Mouse (Mus musculus) thymus, adult 2 months (tissue): Measurements from ENCODE around the gene Snx9. TPM values are rescaled to one million over a fixed set of nuclear protein-coding genes. Genes with fewer than 3 reads are reported as not detected.
A peak's percentile ranks its signal among the peaks of the same experiment; 100 is the strongest.

ENCODE experiments used
- DNase-seq: peaks from one replicate; pipeline ENCODE4 v3.0.0; 2021
- H3K27ac ChIP-seq: fragments of 200-500 bp; 2 replicates; pipeline ENCODE4 v1.5.1; 2012; ENCODE audit warnings: low read length, control low read depth; ENCODE audit not compliant: control insufficient read depth, insufficient read depth
- H3K27me3 ChIP-seq: fragments of 200-500 bp; 2 replicates; pipeline ENCODE4 v1.6.1; 2012; ENCODE audit warnings: mild to moderate bottlenecking, low read length, moderate library complexity, mixed read lengths; ENCODE audit not compliant: control insufficient read depth, insufficient read depth
- H3K36me3 ChIP-seq: fragments of 200-500 bp; 2 replicates; pipeline ENCODE4 v1.6.1; 2012; ENCODE audit warnings: mild to moderate bottlenecking, low read length, moderate library complexity; ENCODE audit not compliant: control insufficient read depth, insufficient read depth
- H3K4me1 ChIP-seq: fragments of 200-500 bp; replicated peaks from 2 replicates; pipeline ENCODE4 v1.6.1; 2012; ENCODE audit warnings: low read length; ENCODE audit not compliant: control insufficient read depth, insufficient read depth
- H3K4me3 ChIP-seq: fragments of 200-500 bp; 2 replicates; pipeline ENCODE4 v1.5.1; 2012; ENCODE audit warnings: mild to moderate bottlenecking, low read length, control low read depth, moderate library complexity; ENCODE audit not compliant: control insufficient read depth, insufficient read depth
- CTCF ChIP-seq: fragments of 200-500 bp; IDR thresholded peaks from 2 replicates; pipeline ENCODE4 v1.5.1; 2012; ENCODE audit warnings: mild to moderate bottlenecking, control low read depth, low read length, moderate library complexity, borderline replicate concordance; ENCODE audit not compliant: control insufficient read depth, poor library complexity, insufficient read depth; ENCODE audit errors: extremely low read depth
- POLR2A ChIP-seq: fragments of 200-500 bp; IDR thresholded peaks from 2 replicates; pipeline ENCODE4 v1.6.1; 2012; ENCODE audit warnings: mild to moderate bottlenecking, low read length, control low read depth, moderate library complexity; ENCODE audit not compliant: control insufficient read depth, poor library complexity, insufficient read depth; ENCODE audit errors: extremely low read depth
- WGBS: fragments of 180-500 bp; shearing (Covaris S2); methylation state at CpG from one replicate; pipeline ENCODE4 v1.1.7; 2018; 5-methylcytosine and 5-hydroxymethylcytosine counted together
- polyA plus RNA-seq: library from polyadenylated mRNA; depleted of rRNA; stranded (reverse); fragments of >200 nt; gene quantifications from 2 replicates; pipeline ENCODE4 v1.2.3, GENCODE M21; 2012

Snx9 gene
- polyA plus RNA-seq, 1 experiment: 12.5 TPM

GRCm38 (mm10) chr17:5921954-5922353, 80.8 kb downstream of the Snx9 start:
- Histone ChIP-seq H3K4me3 (no peak overlapping the region), H3K27ac (no peak overlapping the region), H3K4me1 (peaks cover 5% of the 10 kb centered on the region), H3K27me3 (no peaks in the 10 kb centered on the region), H3K36me3 (no peaks in the 10 kb centered on the region)
- TF ChIP-seq POLR2A (no peak), CTCF (no peak)
- WGBS: 98% methylated on average over 8 of the region's 8 CpGs
- no peak for DNase-seq

GRCm38 (mm10) chr17:5923281-5923680, 82.2 kb downstream of the Snx9 start:
- Histone ChIP-seq H3K27ac (no peak overlapping the region), H3K4me3 (no peak overlapping the region), H3K36me3 (no peaks in the 10 kb centered on the region), H3K4me1 (peaks cover 5% of the 10 kb centered on the region), H3K27me3 (no peaks in the 10 kb centered on the region)
- TF ChIP-seq CTCF (no peak), POLR2A (no peak)
- 91% methylated on average over 9 of the region's 9 CpGs for WGBS
- peak; percentile 19 for DNase-seq

GRCm38 (mm10) chr17:5924238-5924637, 83.1 kb downstream of the Snx9 start:
- 39% methylated on average over 8 of the region's 8 CpGs for WGBS
- Histone ChIP-seq H3K27ac (no peak overlapping the region), H3K4me1 (peaks cover 8% of the 10 kb centered on the region), H3K36me3 (no peaks in the 10 kb centered on the region), H3K4me3 (no peak overlapping the region), H3K27me3 (no peaks in the 10 kb centered on the region)
- no peak for DNase-seq
- no peak for TF ChIP-seq CTCF
- no peak for TF ChIP-seq POLR2A

GRCm38 (mm10) chr17:5926710-5927109, 85.6 kb downstream of the Snx9 start:
- TF ChIP-seq CTCF (no peak), POLR2A (no peak)
- H3K36me3 ChIP-seq: no peaks in the 10 kb centered on the region
- peaks cover 11% of the 10 kb centered on the region for H3K4me1 ChIP-seq
- H3K27me3 ChIP-seq: no peaks in the 10 kb centered on the region
- 45% methylated on average over 7 of the region's 7 CpGs for WGBS
- no peak overlapping the region for H3K4me3 ChIP-seq
- no peak for DNase-seq
- no peak overlapping the region for H3K27ac ChIP-seq

GRCm38 (mm10) chr17:5929031-5929430, 87.9 kb downstream of the Snx9 start:
- no peak overlapping the region for H3K27ac ChIP-seq
- WGBS: 12% methylated on average over 6 of the region's 6 CpGs
- H3K27me3 ChIP-seq: no peaks in the 10 kb centered on the region
- H3K4me1 ChIP-seq: peaks cover 7% of the 10 kb centered on the region
- DNase-seq: no peak
- no peak overlapping the region for H3K4me3 ChIP-seq
- TF ChIP-seq CTCF (no peak), POLR2A (no peak)
- H3K36me3 ChIP-seq: no peaks in the 10 kb centered on the region

GRCm38 (mm10) chr17:5932161-5932560, 91.0 kb downstream of the Snx9 start:
- TF ChIP-seq POLR2A (no peak), CTCF (no peak)
- Histone ChIP-seq H3K27me3 (no peaks in the 10 kb centered on the region), H3K4me3 (no peak overlapping the region), H3K4me1 (peaks cover 23% of the 10 kb centered on the region), H3K27ac (no peak overlapping the region), H3K36me3 (no peaks in the 10 kb centered on the region)
- no peak for DNase-seq
- 79% methylated on average over 5 of the region's 5 CpGs for WGBS
